Mouse (Mus musculus) E14TG2a.4 (cell line): ENCODE data around the gene Skil.

Experiments used
- CTCF ChIP-seq: conservative IDR thresholded peaks from 2 replicates; pipeline ENCODE4 v1.5.1; 2014; ENCODE audit warnings: low read length
- NANOG ChIP-seq: IDR thresholded peaks from 2 replicates; pipeline ENCODE4 v1.6.1; 2014; ENCODE audit warnings: borderline replicate concordance, low read length, mixed read lengths
- POU5F1 ChIP-seq: IDR thresholded peaks from 2 replicates; pipeline ENCODE4 v1.6.1; 2014; ENCODE audit warnings: low read length, borderline replicate concordance

DNA sequence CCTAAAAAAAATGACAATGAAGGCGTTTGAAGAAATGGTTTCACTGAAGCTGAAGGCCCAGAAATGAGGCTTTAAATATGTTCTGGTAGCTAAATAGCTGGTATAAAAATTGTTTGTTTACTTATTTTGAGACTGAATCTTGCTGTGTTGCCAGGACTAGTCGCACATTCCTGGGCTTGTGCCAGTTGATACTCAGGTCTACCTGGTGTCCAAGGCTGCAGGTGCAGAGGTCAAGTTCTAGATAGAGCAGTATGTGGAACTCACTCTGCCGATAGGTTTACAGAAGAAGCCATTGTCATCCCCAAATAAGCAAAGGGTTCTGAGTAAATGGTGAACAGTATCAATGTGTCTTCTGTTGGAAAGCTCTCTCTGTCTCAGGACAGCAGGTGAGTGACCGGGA, 46.8 kb downstream of the Skil start:
- TF ChIP-seq CTCF (no peak), NANOG (no peak), POU5F1 (no peak)
